Mouse (Mus musculus) C2C12 (cell line): ENCODE measurements around the gene Lcmt2.

Experiments
- CEBPB ChIP-seq: IDR thresholded peaks from one replicate; pipeline ENCODE4 v1.6.1; 2011; ENCODE audit warnings: low read depth, mild to moderate bottlenecking, control low read depth, moderate library complexity
- CTCF ChIP-seq: IDR thresholded peaks from one replicate; pipeline ENCODE4 v1.5.1; 2011; ENCODE audit not compliant: control insufficient read depth, insufficient read depth, insufficient read length
- MAX ChIP-seq: IDR thresholded peaks from one replicate; pipeline ENCODE4 v1.6.1; 2011; ENCODE audit warnings: mild to moderate bottlenecking, control low read depth
- MYOD1 ChIP-seq: IDR thresholded peaks from one replicate; pipeline ENCODE4 v1.6.1; 2011; ENCODE audit warnings: low read depth; ENCODE audit not compliant: control insufficient read depth, insufficient read length
- MYOG ChIP-seq: IDR thresholded peaks from one replicate; pipeline ENCODE4 v1.6.1; 2011; ENCODE audit not compliant: control insufficient read depth, insufficient read length; ENCODE audit errors: extremely low read depth
- USF1 ChIP-seq: IDR thresholded peaks from one replicate; pipeline ENCODE4 v1.6.1; 2011; ENCODE audit warnings: low read depth, mild to moderate bottlenecking, control low read depth, moderate library complexity

- TF ChIP-seq MYOD1 (no peak), CTCF (no peak), CEBPB (no peak), USF1 (no peak), MAX (no peak), MYOG (no peak)
Measured at GRCm38 (mm10) chr2:121119260-121119659, 21.2 kb downstream of the Lcmt2 start.
